Mouse (Mus musculus): Measurements from ENCODE around the gene Gm4214.
"Not testable (repeated sequence)": the region's sequence is repeated elsewhere in the genome, so short reads cannot be mapped to it uniquely, and the experiment has no call there.

Gene Gm4214

GRCm38 (mm10) chr7:22984573-22984972, at the start of gene Gm4214:
Gm4214 (minus strand) TSS chr7:22984673.
- in situ Hi-C loops (cut with MboI), result not testable (repeated sequence)

- in situ Hi-C loops (cut with MboI), result not testable (repeated sequence)
Measured at GRCm38 (mm10) chr7:23019823-23020222, 35.4 kb upstream of the Gm4214 start, which contains the start of gene Gm4216. Gm4216 (minus strand) TSS chr7:23019923.
